22 mouse cellular contexts compared by ENCODE assay signal in genomic region chr13:99147645-99148111, GRCm38 (mm10). TPM values are rescaled to one million over a fixed set of nuclear protein-coding genes. Genes with fewer than 3 reads are reported as not detected.
A peak's percentile ranks its signal among the peaks of the same experiment; 100 is the strongest.
DNase-seq lines count a peak whose midpoint lies in the region; ATAC-seq and TF ChIP-seq lines count a peak whose summit lies in the region.
"Had no signal": no experiment of that assay in that cellular context is flagged by ENCODE, and none has a peak within 500 bp of the region (broad histone marks: within the 10 kb centered on the region; RNA-seq: fewer than 3 reads in every experiment).

No protein-coding gene starts in this region.

- TF ChIP-seq CTCF in forebrain, postnatal 0 days (IDR thresholded peaks at IDR 0.05; ENCODE audit: low read depth): no peak

- no peaks in the 10 kb centered on the region for H3K36me3 ChIP-seq in forebrain, postnatal 0 days (ENCODE audit: insufficient read depth)
- no peaks in the 10 kb centered on the region for H3K36me3 ChIP-seq in forebrain, embryonic 12.5 days (replicated peaks)
- H3K36me3 ChIP-seq in midbrain, embryonic 10.5 days: no peaks in the 10 kb centered on the region
- no peaks in the 10 kb centered on the region for H3K36me3 ChIP-seq in midbrain, embryonic 13.5 days
- H3K36me3 ChIP-seq: heart, embryonic 10.5 days; limb, embryonic 13.5 days; neural tube, embryonic 13.5 days had no signal

- peak; percentile 45 for DNase-seq in forebrain, postnatal 0 days
- no peak for DNase-seq in midbrain, embryonic 10.5 days (ENCODE audit: low spot score)
- DNase-seq in left cerebral cortex, adult 9 months (ENCODE audit: low spot score in 2 of 2): peak; percentile 75 to 80
- peak; percentile 95 for DNase-seq in telencephalon, adult 2 months (ENCODE audit: low read depth, low spot score)
- DNase-seq in thymus, adult 18-20 months: no peak
- no peak for DNase-seq in B cell, adult 2 months
- DNase-seq: adrenal gland, adult 8-10 months; cerebellum, adult 11 months; cerebellum, postnatal 25 days; heart, postnatal 10 days; kidney, adult 8-10 months; kidney, postnatal 25 days; midbrain, embryonic 14.5 days; thymus, postnatal 36 days had no signal

- no peak overlapping the region for H3K4me2 ChIP-seq in forebrain, postnatal 0 days (ENCODE audit: low read depth)
- no peak overlapping the region for H3K4me2 ChIP-seq in forebrain, embryonic 12.5 days
- no peak overlapping the region for H3K4me2 ChIP-seq in midbrain, embryonic 13.5 days (replicated peaks)
- H3K4me2 ChIP-seq: limb, embryonic 13.5 days; neural tube, embryonic 13.5 days had no signal

- peak overlapping the region; percentile 52 for H3K27ac ChIP-seq in forebrain, postnatal 0 days (ENCODE audit: low read depth, low read length)
- H3K27ac ChIP-seq in forebrain, embryonic 12.5 days: no peak overlapping the region
- 0 out of 2 replicates have a peak overlapping the region, but pooled peaks have one; percentile 39 for H3K27ac ChIP-seq in midbrain, embryonic 10.5 days (replicated peaks)
- no peak overlapping the region for H3K27ac ChIP-seq in midbrain, embryonic 13.5 days
- H3K27ac ChIP-seq: heart, embryonic 10.5 days; limb, embryonic 13.5 days; liver, embryonic 14.5 days; neural tube, embryonic 13.5 days had no signal

- no peaks in the 10 kb centered on the region for H3K27me3 ChIP-seq in forebrain, postnatal 0 days (ENCODE audit: insufficient read depth, low read length)
- no peaks in the 10 kb centered on the region; the same call in 1 of the 2 replicates for H3K27me3 ChIP-seq in forebrain, embryonic 12.5 days
- H3K27me3 ChIP-seq in midbrain, embryonic 10.5 days (ENCODE audit: low read depth, poor library complexity, severe bottlenecking): peaks cover 7% of the 10 kb centered on the region; the same call in 1 of the 2 replicates
- no peaks in the 10 kb centered on the region for H3K27me3 ChIP-seq in midbrain, embryonic 13.5 days
- H3K27me3 ChIP-seq: neural tube, embryonic 13.5 days; Patski had no signal

- 66% methylated on average over 6 of the region's 6 CpGs for WGBS in forebrain, postnatal 0 days
- 80% methylated on average over 6 of the region's 6 CpGs for WGBS in forebrain, embryonic 12.5 days
- 84% methylated on average over 6 of the region's 6 CpGs for WGBS in midbrain, embryonic 10.5 days
- WGBS in midbrain, embryonic 13.5 days: 82% methylated on average over 6 of the region's 6 CpGs

- ATAC-seq in forebrain, postnatal 0 days: peak; percentile 53
- ATAC-seq in forebrain, embryonic 12.5 days (ENCODE audit: low FRiP score): no peak
- no peak for ATAC-seq in midbrain, embryonic 13.5 days
- ATAC-seq: CD4-positive, CD25-positive, alpha-beta regulatory T cell, adult 4 months; Patski had no signal

- H3K4me3 ChIP-seq in forebrain, postnatal 0 days (ENCODE audit: low read depth, low read length): no peak overlapping the region
- no peak overlapping the region for H3K4me3 ChIP-seq in forebrain, embryonic 12.5 days (replicated peaks)
- H3K4me3 ChIP-seq in midbrain, embryonic 10.5 days: no peak overlapping the region
- no peak overlapping the region for H3K4me3 ChIP-seq in midbrain, embryonic 13.5 days (replicated peaks)
- H3K4me3 ChIP-seq: heart, embryonic 10.5 days; limb, embryonic 13.5 days; neural tube, embryonic 13.5 days had no signal

- no peak overlapping the region for H3K9ac ChIP-seq in forebrain, postnatal 0 days
- no peak overlapping the region for H3K9ac ChIP-seq in forebrain, embryonic 12.5 days
- no peak overlapping the region for H3K9ac ChIP-seq in midbrain, embryonic 13.5 days (replicated peaks)
- H3K9ac ChIP-seq: limb, embryonic 13.5 days; liver, embryonic 14.5 days; neural tube, embryonic 13.5 days had no signal

- no peaks in the 10 kb centered on the region for H3K9me3 ChIP-seq in forebrain, postnatal 0 days (ENCODE audit: low read length)
- no peaks in the 10 kb centered on the region for H3K9me3 ChIP-seq in forebrain, embryonic 12.5 days
- H3K9me3 ChIP-seq in midbrain, embryonic 10.5 days (replicated peaks): no peaks in the 10 kb centered on the region
- no peaks in the 10 kb centered on the region for H3K9me3 ChIP-seq in midbrain, embryonic 13.5 days
- H3K9me3 ChIP-seq: heart, embryonic 10.5 days; limb, embryonic 13.5 days; neural tube, embryonic 13.5 days had no signal

- 0 out of 2 replicates have a peak, but pooled peaks cover 4% of the 10 kb centered on the region for H3K4me1 ChIP-seq in forebrain, postnatal 0 days (ENCODE audit: insufficient read depth)
- H3K4me1 ChIP-seq in forebrain, embryonic 12.5 days: peaks cover 33% of the 10 kb centered on the region
- peaks cover 42% of the 10 kb centered on the region for H3K4me1 ChIP-seq in midbrain, embryonic 10.5 days
- peaks cover 26% of the 10 kb centered on the region for H3K4me1 ChIP-seq in midbrain, embryonic 13.5 days (replicated peaks)

RNA-seq across cellular contexts. Expression of gene Zfp366, which starts 36.9 kb away (rescaled TPM):
- total RNA-seq in forebrain, postnatal 0 days (2014; rRNA removed): 1.8 and 3.0 TPM in 2 replicates
- polyA plus RNA-seq in forebrain, postnatal 0 days (2015; fragmentation: Nextera tagmentation; extraction: Ambion mirVana): 0.41 and 0.47 TPM in 2 replicates
- 0.45 and 0.46 TPM in 2 replicates for polyA plus RNA-seq in forebrain, embryonic 12.5 days (2016; fragmentation: Nextera tagmentation; extraction: Ambion mirVana)
- polyA plus RNA-seq in midbrain, embryonic 10.5 days (2016; fragmentation: Nextera tagmentation; extraction: Ambion mirVana): 0.37 and 0.44 TPM in 2 replicates
- 0.54 and 0.62 TPM in 2 replicates for polyA plus RNA-seq in midbrain, embryonic 13.5 days (2015; fragmentation: Nextera tagmentation; extraction: Ambion mirVana)

Comparison
In these comparisons a context has a peak if more than half of its experiments do, and no peak if none do; other contexts are left out.
1. H3K27ac ChIP-seq: peak in forebrain, postnatal 0 days (single experiment) and midbrain, embryonic 10.5 days (single experiment); none in forebrain, embryonic 12.5 days (single experiment) and midbrain, embryonic 13.5 days (single experiment).
2. DNase-seq: peak in forebrain, postnatal 0 days (single experiment), left cerebral cortex, adult 9 months (2 of 2) and telencephalon, adult 2 months (single experiment); none in midbrain, embryonic 10.5 days (single experiment), thymus, adult 18-20 months (0 of 2) and B cell, adult 2 months (0 of 2).